Mouse (Mus musculus): ENCODE data around the gene Coa4. TPM values are rescaled to one million over a fixed set of nuclear protein-coding genes. Genes with fewer than 3 reads are reported as not detected.

Coa4 gene
- polyA plus RNA-seq (2017; shearing (Covaris generic)) = 18.9 TPM

DNA sequence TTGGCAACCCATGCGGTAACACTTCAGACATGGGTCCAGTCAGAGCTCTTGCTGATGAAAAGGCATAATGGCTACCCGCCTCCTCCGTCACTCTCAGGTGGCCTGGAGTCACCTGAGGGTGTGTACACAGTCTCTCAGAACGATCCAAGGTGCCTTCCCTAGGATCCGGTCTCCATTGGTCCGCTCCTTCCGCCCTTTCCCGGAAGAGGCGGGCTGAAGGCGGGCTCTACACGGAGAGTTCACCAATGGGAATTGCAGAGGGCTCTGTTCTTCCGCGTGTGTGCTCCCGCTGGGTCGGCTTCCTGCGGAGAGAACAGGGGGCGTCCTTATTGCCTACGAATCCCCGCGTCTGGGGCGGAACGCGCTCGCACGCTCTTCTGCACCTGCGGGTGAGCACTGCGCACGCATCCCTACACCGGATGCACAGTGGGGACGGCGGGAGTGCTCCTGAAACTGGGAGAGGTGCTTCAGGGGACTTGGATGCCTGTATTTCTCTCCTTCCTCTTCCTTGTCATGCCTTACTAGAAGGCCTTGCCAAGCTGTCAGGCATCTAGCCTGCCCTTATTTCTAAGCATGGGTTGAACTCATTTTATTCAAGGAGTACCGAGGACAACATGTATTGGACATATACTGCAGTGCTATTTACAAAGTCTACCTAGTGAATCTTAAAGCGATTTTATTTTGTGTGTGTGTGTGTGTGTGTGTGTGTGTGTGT lies at the start of gene Coa4:
TSS of gene Coa4 (plus strand) at position 268 of the 715 bp plus-strand sequence.

DNA sequence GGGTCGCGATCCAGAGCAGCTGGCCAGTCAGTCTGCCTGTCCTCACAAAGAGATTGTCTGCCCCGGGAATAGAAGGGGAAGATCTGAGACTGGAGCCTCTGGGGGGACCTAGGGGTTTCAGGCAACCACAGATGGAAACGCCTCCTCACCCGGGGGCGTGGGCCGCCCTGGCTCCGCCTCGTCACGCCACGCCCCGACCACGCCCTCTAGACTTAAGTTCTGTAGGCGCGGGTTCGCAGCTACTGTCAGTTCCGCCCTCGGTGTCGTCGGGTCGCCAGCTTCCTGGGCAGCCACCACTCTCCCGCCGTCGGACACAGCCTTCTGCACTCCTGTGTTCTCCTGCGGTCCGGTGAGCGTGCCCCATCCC lies 43.8 kb upstream of the Coa4 start, which contains the start of gene Ucp2:
TSS of gene Ucp2 (plus strand) at position 221 of the 367 bp plus-strand sequence.

DNA sequence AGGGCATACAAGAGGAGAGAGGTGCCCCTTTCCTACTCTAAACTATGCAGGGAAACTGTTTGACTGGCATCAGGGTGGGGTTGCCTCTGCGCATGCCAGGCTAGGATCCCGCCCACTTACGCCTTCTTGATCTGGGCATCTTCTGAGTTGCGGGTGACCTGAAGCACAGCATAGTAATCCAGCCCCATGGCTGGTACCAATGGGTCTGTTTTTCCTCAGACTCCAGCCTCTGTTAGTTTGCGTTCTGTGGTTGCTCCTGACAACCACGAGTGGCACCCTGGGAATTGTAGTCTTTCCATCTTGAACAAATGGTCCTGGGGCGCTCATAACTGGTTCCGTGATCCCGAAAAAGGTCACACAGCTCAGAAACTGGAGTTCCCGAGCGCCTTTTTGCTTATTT lies 22.3 kb upstream of the Coa4 start, which contains the start of gene Dnajb13:
TSS of gene Dnajb13 (minus strand) at position 388 of the 400 bp plus-strand sequence.

Other genes with a start within 250 kb of the Coa4 start
- gene C2cd3, start 164.8 kb upstream of the Coa4 start, polyA plus RNA-seq (2017; shearing (Covaris generic)) = 66.8 TPM
- 35.8 TPM for gene Ppme1, start 164.8 kb upstream of the Coa4 start, polyA plus RNA-seq (2017; shearing (Covaris generic))
- gene Ucp3, start 64.1 kb upstream of the Coa4 start, polyA plus RNA-seq (2017; shearing (Covaris generic)) = 0.22 TPM
- gene Ucp2, start 43.7 kb upstream of the Coa4 start, polyA plus RNA-seq (2017; shearing (Covaris generic)) = 1,702 TPM
- 20.5 TPM for gene Dnajb13, start 22.1 kb upstream of the Coa4 start, polyA plus RNA-seq (2017; shearing (Covaris generic))
- gene Rab6a, start 70.3 kb downstream of the Coa4 start, polyA plus RNA-seq (2017; shearing (Covaris generic)) = 6.7 TPM
- gene Mrpl48, start 71.2 kb downstream of the Coa4 start, polyA plus RNA-seq (2017; shearing (Covaris generic)) = 65.1 TPM
- gene Plekhb1, start 125.3 kb downstream of the Coa4 start, polyA plus RNA-seq (2017; shearing (Covaris generic)) = 0.12 TPM
- 29.5 TPM for gene Fam168a, start 169.6 kb downstream of the Coa4 start, polyA plus RNA-seq (2017; shearing (Covaris generic))